8 mouse cellular contexts compared by ENCODE assay signal in genomic region chr9:47699026-47699425, GRCm38 (mm10).
DNase-seq lines count a peak whose midpoint lies in the region; ATAC-seq and TF ChIP-seq lines count a peak whose summit lies in the region.

No protein-coding gene starts in this region.

- no peak overlapping the region for H3K9ac ChIP-seq in forebrain, embryonic 16.5 days (replicated peaks; ENCODE audit: low read depth, low read length)

- peak; percentile 59 to 81 for DNase-seq in left cerebral cortex, adult 18-20 months (ENCODE audit: low spot score in 2 of 2)
- no peak for DNase-seq in left cerebral cortex, adult 11 months (ENCODE audit: low spot score)
- DNase-seq in MEL-GATA-1-ER (ENCODE audit: extremely low read depth, low read depth) = peak; percentile 11
- peak; percentile 9 for DNase-seq in c-Kit-positive CD71-positive TER-119-negative erythroid progenitor cells, embryonic 14.5 days (ENCODE audit: low read depth)
- DNase-seq in gastrocnemius, adult 2 months = peak; percentile 42
- DNase-seq in left cerebral cortex, adult 2 months (ENCODE audit: extremely low spot score in 1 of 2, low spot score in 2 of 2) = peak; percentile 57 to 71
- peak; percentile 47 for DNase-seq in retina, adult 2 months (ENCODE audit: low read depth, low spot score)

- TF ChIP-seq CTCF in gastrocnemius, adult 2 months (IDR thresholded peaks at IDR 0.05) = peak; percentile 96
- TF ChIP-seq CTCF in left cerebral cortex, adult 2 months (IDR thresholded peaks at IDR 0.05) = peak; percentile 96

- H3K9me3 ChIP-seq in forebrain, embryonic 16.5 days (ENCODE audit: control insufficient read depth, low read length) = no peaks in the 10 kb centered on the region

- 58% methylated on average over 3 of the region's 3 CpGs for WGBS in forebrain, embryonic 16.5 days

- no peak for ATAC-seq in forebrain, embryonic 16.5 days

- H3K36me3 ChIP-seq in forebrain, embryonic 16.5 days (ENCODE audit: control insufficient read depth, insufficient read depth) = no peaks in the 10 kb centered on the region

- H3K4me1 ChIP-seq in forebrain, embryonic 16.5 days (replicated peaks; ENCODE audit: control insufficient read depth, insufficient read depth, low read length) = peaks cover 3% of the 10 kb centered on the region; the same call in 1 of the 2 replicates

- no peak overlapping the region for H3K27ac ChIP-seq in gastrocnemius, adult 2 months
- H3K27ac ChIP-seq in left cerebral cortex, adult 2 months = no peak overlapping the region
- no peak overlapping the region for H3K27ac ChIP-seq in forebrain, embryonic 16.5 days (ENCODE audit: low read length)

- no peaks in the 10 kb centered on the region for H3K27me3 ChIP-seq in forebrain, embryonic 16.5 days (replicated peaks; ENCODE audit: control insufficient read depth, insufficient read depth, low read length)

- no peak overlapping the region for H3K4me2 ChIP-seq in forebrain, embryonic 16.5 days (ENCODE audit: low read length)

- intact Hi-C loops in gastrocnemius, adult 2 months (cut with DNase I) = loop anchor here (2.0 kb wide), 2 partner anchors 168 to 964 kb away; partner anchors contain the start of gene Cadm1
- intact Hi-C loops in left cerebral cortex, adult 2 months (cut with DNase I) = loop anchor here (2.0 to 10.0 kb wide), 3 partner anchors 112 to 254 kb away; partner anchors contain the start of gene Cadm1

- no peak overlapping the region for H3K4me3 ChIP-seq in gastrocnemius, adult 2 months
- H3K4me3 ChIP-seq in left cerebral cortex, adult 2 months = no peak overlapping the region
- H3K4me3 ChIP-seq in forebrain, embryonic 16.5 days (replicated peaks; ENCODE audit: low read length) = no peak overlapping the region
